Mouse (Mus musculus): Measurements from ENCODE around the gene Ascl5. TPM values are rescaled to one million over a fixed set of nuclear protein-coding genes. Genes with fewer than 3 reads are reported as not detected.

Ascl5 gene
- polyA plus RNA-seq, 1 experiment = not detected

DNA sequence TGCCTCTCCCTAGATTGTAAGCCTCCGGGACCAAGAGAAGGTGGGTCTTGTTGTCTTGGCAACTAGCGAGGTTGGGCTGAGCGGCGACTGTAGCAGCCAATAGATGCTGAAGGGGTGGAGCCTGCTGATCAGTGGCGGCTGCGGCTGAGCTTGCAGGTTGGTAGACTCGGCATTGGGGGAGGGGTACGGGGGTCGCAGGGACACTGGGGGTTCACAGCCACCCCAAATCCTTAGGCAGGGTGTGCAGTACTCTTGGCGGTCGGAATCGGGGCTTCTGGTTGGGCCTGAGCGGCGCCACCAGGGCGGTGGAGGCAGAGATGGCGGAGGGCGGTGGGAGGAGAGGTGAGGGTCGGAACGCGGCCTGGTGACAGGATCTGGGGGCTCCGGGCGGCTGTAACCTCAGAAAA is 32.7 kb upstream of the Ascl5 start:
- Histone ChIP-seq H3K4me3 (replicated peaks; ENCODE audit: extremely low read depth, low read depth, low read length) (peak overlapping the region; percentile 90), H3K4me1 (ENCODE audit: control insufficient read depth, insufficient read depth, low read length) (peaks cover 2% of the 10 kb centered on the region; the same call in 1 of the 2 replicates)
- 1% methylated on average over 22 of the region's 22 CpGs for WGBS
- TF ChIP-seq CTCF (IDR thresholded peaks at IDR 0.05; ENCODE audit: insufficient read depth, low read length) (no peak), POLR2A (IDR thresholded peaks at IDR 0.05; ENCODE audit: borderline replicate concordance, extremely low read depth, low read depth, low read length) (peak; percentile 61; the same call in 1 of the 2 replicates)
- DNase-seq = peak; percentile 90

GRCm38 (mm10) chr1:136018390-136019189 is 32.0 kb upstream of the Ascl5 start:
- DNase-seq = peak; percentile 46
- 3% methylated on average over 24 of the region's 24 CpGs for WGBS
- Histone ChIP-seq H3K4me3 (replicated peaks; ENCODE audit: extremely low read depth, low read depth, low read length) (peak overlapping the region; percentile 90), H3K4me1 (ENCODE audit: control insufficient read depth, insufficient read depth, low read length) (peaks cover 2% of the 10 kb centered on the region; the same call in 1 of the 2 replicates)
- TF ChIP-seq CTCF (IDR thresholded peaks at IDR 0.05; ENCODE audit: insufficient read depth, low read length) (no peak), POLR2A (IDR thresholded peaks at IDR 0.05; ENCODE audit: borderline replicate concordance, extremely low read depth, low read depth, low read length) (no peak)

- Histone ChIP-seq H3K4me1 (ENCODE audit: control insufficient read depth, insufficient read depth, low read length) (no peaks in the 10 kb centered on the region), H3K4me3 (replicated peaks; ENCODE audit: extremely low read depth, low read depth, low read length) (no peak overlapping the region)
- no peak for TF ChIP-seq POLR2A (IDR thresholded peaks at IDR 0.05; ENCODE audit: borderline replicate concordance, extremely low read depth, low read depth, low read length)
- no peak for TF ChIP-seq CTCF (IDR thresholded peaks at IDR 0.05; ENCODE audit: insufficient read depth, low read length)
- WGBS = 86% methylated on average over 7 of the region's 7 CpGs
- no peak for DNase-seq
Measured at GRCm38 (mm10) chr1:136030201-136030600, 20.4 kb upstream of the Ascl5 start.

GRCm38 (mm10) chr1:136031697-136032096 is 18.9 kb upstream of the Ascl5 start:
- Histone ChIP-seq H3K4me3 (replicated peaks; ENCODE audit: extremely low read depth, low read depth, low read length) (no peak overlapping the region), H3K4me1 (ENCODE audit: control insufficient read depth, insufficient read depth, low read length) (no peaks in the 10 kb centered on the region)
- TF ChIP-seq CTCF (IDR thresholded peaks at IDR 0.05; ENCODE audit: insufficient read depth, low read length) = no peak
- no peak for TF ChIP-seq POLR2A (IDR thresholded peaks at IDR 0.05; ENCODE audit: borderline replicate concordance, extremely low read depth, low read depth, low read length)
- no peak for DNase-seq
- 74% methylated on average over 8 of the region's 8 CpGs for WGBS

GRCm38 (mm10) chr1:136032961-136033360 is 17.6 kb upstream of the Ascl5 start:
- Histone ChIP-seq H3K4me1 (ENCODE audit: control insufficient read depth, insufficient read depth, low read length) (no peaks in the 10 kb centered on the region), H3K4me3 (replicated peaks; ENCODE audit: extremely low read depth, low read depth, low read length) (no peak overlapping the region)
- no peak for TF ChIP-seq POLR2A (IDR thresholded peaks at IDR 0.05; ENCODE audit: borderline replicate concordance, extremely low read depth, low read depth, low read length)
- TF ChIP-seq CTCF (IDR thresholded peaks at IDR 0.05; ENCODE audit: insufficient read depth, low read length) = no peak
- whole genome bisulfite sequencing = 59% methylated on average over 7 of the region's 7 CpGs
- DNase-seq = no peak

DNA sequence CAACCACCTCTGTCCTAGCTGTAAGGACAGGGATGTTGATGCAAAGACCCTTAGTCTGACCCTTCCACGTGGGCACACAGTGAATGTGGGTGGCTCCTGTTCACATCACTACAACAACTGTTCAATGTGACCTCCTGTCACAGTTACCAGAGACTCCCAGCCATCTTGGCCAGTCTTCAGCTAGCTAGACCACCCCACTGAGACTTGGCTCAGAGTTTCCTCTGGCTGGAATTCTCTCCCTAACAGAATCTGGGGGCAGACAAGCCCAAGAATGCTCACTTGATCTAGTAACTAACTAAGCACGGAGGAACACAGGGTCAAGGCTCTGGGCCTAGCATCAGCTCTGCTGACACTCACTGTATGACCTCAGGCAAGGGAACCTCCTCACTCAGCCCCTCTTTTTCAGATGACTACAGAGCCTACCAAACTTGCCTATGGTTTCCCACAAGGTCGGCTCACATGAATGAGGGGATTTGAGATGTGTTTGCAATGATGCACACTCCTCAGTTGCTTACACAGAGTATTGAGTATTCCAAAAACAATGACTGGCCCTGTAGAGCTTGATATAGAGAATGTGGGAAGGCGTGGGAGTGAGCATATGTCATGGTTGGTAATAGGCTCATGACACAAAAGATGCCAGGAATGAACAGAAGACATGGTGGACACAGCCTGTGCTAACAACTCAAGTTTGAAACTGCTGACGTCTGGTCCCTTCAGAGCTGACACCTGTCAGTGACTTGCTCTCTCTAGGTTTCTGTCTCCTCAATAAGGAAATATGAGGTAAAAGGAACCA is 11.7 kb upstream of the Ascl5 start:
- 69% methylated on average over 5 of the region's 5 CpGs for WGBS
- TF ChIP-seq CTCF (IDR thresholded peaks at IDR 0.05; ENCODE audit: insufficient read depth, low read length) = no peak
- TF ChIP-seq POLR2A (IDR thresholded peaks at IDR 0.05; ENCODE audit: borderline replicate concordance, extremely low read depth, low read depth, low read length) = no peak
- no peak overlapping the region for H3K4me3 ChIP-seq (replicated peaks; ENCODE audit: extremely low read depth, low read depth, low read length)
- H3K4me1 ChIP-seq (ENCODE audit: control insufficient read depth, insufficient read depth, low read length) = no peaks in the 10 kb centered on the region
- no peak for DNase-seq

GRCm38 (mm10) chr1:136040452-136040851 is 10.2 kb upstream of the Ascl5 start:
- 26% methylated on average over 11 of the region's 11 CpGs for WGBS
- TF ChIP-seq CTCF (IDR thresholded peaks at IDR 0.05; ENCODE audit: insufficient read depth, low read length) (no peak), POLR2A (IDR thresholded peaks at IDR 0.05; ENCODE audit: borderline replicate concordance, extremely low read depth, low read depth, low read length) (no peak)
- no peak for DNase-seq
- Histone ChIP-seq H3K4me3 (replicated peaks; ENCODE audit: extremely low read depth, low read depth, low read length) (no peak overlapping the region), H3K4me1 (ENCODE audit: control insufficient read depth, insufficient read depth, low read length) (no peaks in the 10 kb centered on the region)

GRCm38 (mm10) chr1:136040874-136041273 is 9.7 kb upstream of the Ascl5 start:
- no peak for DNase-seq
- H3K4me1 ChIP-seq (ENCODE audit: control insufficient read depth, insufficient read depth, low read length) = no peaks in the 10 kb centered on the region
- WGBS = 27% methylated on average over 4 of the region's 4 CpGs
- TF ChIP-seq CTCF (IDR thresholded peaks at IDR 0.05; ENCODE audit: insufficient read depth, low read length) (no peak), POLR2A (IDR thresholded peaks at IDR 0.05; ENCODE audit: borderline replicate concordance, extremely low read depth, low read depth, low read length) (no peak)
- H3K4me3 ChIP-seq (replicated peaks; ENCODE audit: extremely low read depth, low read depth, low read length) = no peak overlapping the region

DNA sequence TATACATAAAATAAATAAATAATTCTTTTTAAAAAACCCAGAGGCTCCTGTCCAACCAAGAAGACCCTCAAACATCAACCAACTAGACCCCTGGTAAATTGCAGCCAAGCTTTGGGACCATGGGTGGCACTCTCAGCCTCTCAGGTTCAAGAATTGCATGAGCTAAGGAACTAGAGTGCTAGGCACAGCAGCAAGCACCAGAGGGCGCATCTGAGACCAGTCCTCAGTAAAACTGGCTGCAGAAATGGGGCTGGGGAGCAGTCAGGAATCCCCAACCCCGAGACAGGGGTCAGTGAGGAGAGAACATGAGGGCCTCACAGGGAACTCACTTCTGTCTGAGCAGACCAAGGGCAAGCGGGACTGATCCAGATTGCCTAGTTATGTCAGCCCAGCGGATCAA is 4.8 kb upstream of the Ascl5 start:
- Histone ChIP-seq H3K4me3 (replicated peaks; ENCODE audit: extremely low read depth, low read depth, low read length) (no peak overlapping the region), H3K4me1 (ENCODE audit: control insufficient read depth, insufficient read depth, low read length) (no peaks in the 10 kb centered on the region)
- peak; percentile 52 for DNase-seq
- WGBS = 20% methylated on average over 4 of the region's 4 CpGs
- TF ChIP-seq CTCF (IDR thresholded peaks at IDR 0.05; ENCODE audit: insufficient read depth, low read length) (peak; percentile 91), POLR2A (IDR thresholded peaks at IDR 0.05; ENCODE audit: borderline replicate concordance, extremely low read depth, low read depth, low read length) (no peak)

All from lung, adult 2 months (tissue).